Mouse (Mus musculus) urinary bladder, postnatal 0 days (tissue): Measurements from ENCODE around the gene Clstn1. TPM values are rescaled to one million over a fixed set of nuclear protein-coding genes. Genes with fewer than 3 reads are reported as not detected.

Experiments used
- microRNA-seq: library from miRNA; unstranded; fragments of <30 nt; microRNA quantifications from one replicate; pipeline ENCODE4, GENCODE M21; 2016
- polyA plus RNA-seq: library from polyadenylated mRNA; unstranded; fragments of >200 nt; fragmentation: Nextera tagmentation; extraction: Ambion mirVana; gene quantifications from 2 replicates; pipeline ENCODE4 v1.2.1, GENCODE M21; 2015

Clstn1 gene
- 28.8 and 32.3 TPM in 2 replicates for polyA plus RNA-seq

GRCm38 (mm10) chr4:149586044-149586782, at the start of gene Clstn1:
Gene Clstn1 (plus strand): TSS chr4:149586468.

Small RNA genes lying within 50 kb of the gene (microRNA-seq; reads per million reads assigned to microRNA genes)
- gene Mir5616 (0.93 reads per million), gene Mir7023 (not detected)

Other genes starting within 250 kb of the Clstn1 start
- 19.8 and 20.5 TPM in 2 replicates for gene Ube4b, start 159.7 kb upstream of the Clstn1 start, polyA plus RNA-seq
- 0.51 and 1.5 TPM in 2 replicates for gene Rbp7, start 131.5 kb upstream of the Clstn1 start, polyA plus RNA-seq
- gene Tmem274, start 109.1 kb upstream of the Clstn1 start, polyA plus RNA-seq, result not detected in 2 replicates
- gene Nmnat1, start 101.3 kb upstream of the Clstn1 start, polyA plus RNA-seq, result 9.2 and 9.7 TPM in 2 replicates
- gene Lzic, start 101.2 kb upstream of the Clstn1 start, polyA plus RNA-seq, result 26.0 and 28.8 TPM in 2 replicates
- gene Ctnnbip1, start 68.2 kb upstream of the Clstn1 start, polyA plus RNA-seq, result 28.6 and 34.1 TPM in 2 replicates
- gene Pik3cd, start 116.1 kb downstream of the Clstn1 start, polyA plus RNA-seq, result 5.0 and 5.1 TPM in 2 replicates
- 12.2 and 13.0 TPM in 2 replicates for gene Tmem201, start 151.6 kb downstream of the Clstn1 start, polyA plus RNA-seq
- gene Slc25a33, start 187.8 kb downstream of the Clstn1 start, polyA plus RNA-seq, result 5.2 and 5.5 TPM in 2 replicates